Mouse (Mus musculus): Measurements from ENCODE around the gene Olfr804. TPM values are rescaled to one million over a fixed set of nuclear protein-coding genes. Genes with fewer than 3 reads are reported as not detected.

The Olfr804 gene
- not detected in 2 replicates for polyA plus RNA-seq (2016; fragmentation: Nextera tagmentation; extraction: Ambion mirVana)

GRCm38 (mm10) chr10:129702910-129703309 is at the start of gene Olfr804:
Gene Olfr804, plus strand, starts transcription at chr10:129703210.
- Histone ChIP-seq H3K9me3 (no peaks in the 10 kb centered on the region), H3K4me3 (no peak within 1 kb of the TSS)

DNA sequence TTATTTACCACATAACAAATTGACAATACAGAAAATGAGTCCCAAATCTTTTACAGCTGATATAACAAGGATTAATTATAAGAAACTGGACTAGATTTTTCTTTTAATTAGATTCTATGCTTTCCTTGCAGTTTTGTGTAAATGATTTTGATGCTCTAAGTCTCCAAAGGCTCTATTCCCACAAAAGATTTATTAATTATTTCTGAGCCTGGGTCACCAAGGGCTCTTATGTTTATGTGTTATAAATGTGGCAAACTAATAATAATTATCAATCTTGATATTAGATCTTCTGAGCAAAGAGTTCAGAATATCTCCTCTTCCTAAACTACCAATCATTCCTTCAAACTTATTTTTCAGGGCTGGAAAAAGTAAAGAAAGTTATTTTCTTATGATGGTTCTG is 45.6 kb upstream of the Olfr804 start, which contains the start of gene Olfr800:
Olfr800 (plus strand) TSS at position 301 of the 400 bp plus-strand sequence.
- H3K4me3 ChIP-seq: no peak within 1 kb of the TSS
- no peak for DNase-seq (ENCODE audit: low spot score)
- H3K36me3 ChIP-seq (replicated peaks): no peaks in the 10 kb centered on the region
- H3K4me1 ChIP-seq: no peaks in the 10 kb centered on the region
- no peak within 1 kb of the TSS for H3K27ac ChIP-seq (replicated peaks)
- no peaks in the 10 kb centered on the region for H3K27me3 ChIP-seq (replicated peaks; ENCODE audit: low read depth, poor library complexity, severe bottlenecking)
- H3K9me3 ChIP-seq: no peaks in the 10 kb centered on the region

More at GRCm38 (mm10) chr10:129702910-129703309, at the start of gene Olfr804:
- Histone ChIP-seq H3K4me1 (no peaks in the 10 kb centered on the region), H3K36me3 (replicated peaks) (no peaks in the 10 kb centered on the region), H3K27ac (replicated peaks) (no peak within 1 kb of the TSS), H3K27me3 (replicated peaks; ENCODE audit: low read depth, poor library complexity, severe bottlenecking) (no peaks in the 10 kb centered on the region)
- DNase-seq (ENCODE audit: low spot score): no peak

DNA sequence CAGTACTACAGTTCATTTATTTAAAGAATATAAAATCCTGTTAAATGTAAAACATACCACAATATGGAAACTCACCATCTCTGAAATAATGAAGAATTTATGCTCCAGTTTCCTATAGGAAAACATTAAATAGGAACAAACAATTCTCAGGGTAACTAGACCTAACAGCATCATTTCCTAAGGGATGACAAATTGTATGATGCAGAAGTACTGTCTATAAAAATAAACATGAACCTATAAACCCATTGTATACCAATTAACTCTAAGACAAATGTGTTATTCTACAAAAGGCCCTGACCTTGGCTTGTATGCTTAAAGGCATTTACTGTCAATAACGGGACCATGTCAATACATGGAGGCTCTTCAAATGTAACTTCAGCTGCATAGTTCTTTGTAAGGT is 29.2 kb upstream of the Olfr804 start, which contains the start of gene Olfr801:
Olfr801 (minus strand) TSS at position 101 of the 400 bp plus-strand sequence.
- H3K4me3 ChIP-seq: no peak within 1 kb of the TSS
- no peak for DNase-seq (ENCODE audit: low spot score)
- 68% methylated on average over 1 of the region's 1 CpGs for WGBS
- H3K9me3 ChIP-seq: no peaks in the 10 kb centered on the region
- H3K4me1 ChIP-seq: no peaks in the 10 kb centered on the region
- H3K36me3 ChIP-seq (replicated peaks): no peaks in the 10 kb centered on the region
- no peaks in the 10 kb centered on the region for H3K27me3 ChIP-seq (replicated peaks; ENCODE audit: low read depth, poor library complexity, severe bottlenecking)
- H3K27ac ChIP-seq (replicated peaks): no peak within 1 kb of the TSS

DNA sequence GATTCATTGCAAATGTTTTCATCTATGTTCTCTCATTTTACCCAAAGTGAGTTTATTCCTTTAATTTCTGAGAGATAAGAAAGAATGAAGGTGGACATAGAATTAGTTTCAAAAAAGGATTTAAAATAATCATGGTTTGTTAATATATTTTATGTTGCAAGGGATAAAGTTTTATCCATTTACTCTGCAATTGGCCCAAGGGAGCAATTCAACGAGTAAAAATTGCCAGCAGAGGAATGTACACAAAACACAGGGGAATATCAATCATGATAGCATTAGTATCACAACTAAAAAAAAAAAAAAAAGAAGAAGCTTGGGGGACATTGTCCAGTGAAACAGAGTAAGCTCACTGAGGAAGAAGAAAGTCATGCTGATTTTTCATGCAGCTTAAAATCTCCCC is 14.9 kb upstream of the Olfr804 start, which contains the start of gene Olfr802:
Olfr802 (minus strand) TSS at position 101 of the 400 bp plus-strand sequence.
- 80% methylated on average over 1 of the region's 1 CpGs for WGBS
- Histone ChIP-seq H3K4me3 (no peak within 1 kb of the TSS), H3K36me3 (replicated peaks) (no peaks in the 10 kb centered on the region), H3K9me3 (no peaks in the 10 kb centered on the region), H3K27me3 (replicated peaks; ENCODE audit: low read depth, poor library complexity, severe bottlenecking) (no peaks in the 10 kb centered on the region), H3K4me1 (no peaks in the 10 kb centered on the region), H3K27ac (replicated peaks) (no peak within 1 kb of the TSS)
- no peak for DNase-seq (ENCODE audit: low spot score)

DNA sequence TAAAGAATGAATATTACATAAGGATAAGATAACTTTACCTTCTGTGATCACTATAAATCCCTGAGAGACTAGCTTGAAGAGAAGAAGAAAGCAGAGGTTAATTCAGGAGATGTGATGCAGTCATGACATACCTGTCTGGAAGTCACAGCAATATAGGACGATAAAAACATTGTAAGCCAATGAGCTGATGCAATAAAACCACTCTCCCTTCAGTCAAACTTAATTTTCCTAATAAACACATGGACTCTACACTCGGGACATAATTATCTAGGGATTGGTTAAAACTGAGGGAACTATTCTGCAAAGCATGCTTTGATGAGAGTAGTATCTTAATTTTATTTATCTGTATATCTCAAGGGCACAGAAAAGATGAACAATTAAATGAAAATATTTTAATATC is 8.8 kb upstream of the Olfr804 start, which contains the start of gene Olfr803:
Olfr803 (minus strand) TSS at position 101 of the 400 bp plus-strand sequence.
- no peaks in the 10 kb centered on the region for H3K36me3 ChIP-seq (replicated peaks)
- 76% methylated on average over 2 of the region's 2 CpGs for WGBS
- no peak within 1 kb of the TSS for H3K27ac ChIP-seq (replicated peaks)
- H3K27me3 ChIP-seq (replicated peaks; ENCODE audit: low read depth, poor library complexity, severe bottlenecking): no peaks in the 10 kb centered on the region
- no peak for DNase-seq (ENCODE audit: low spot score)
- H3K4me3 ChIP-seq: no peak within 1 kb of the TSS
- no peaks in the 10 kb centered on the region for H3K9me3 ChIP-seq
- no peaks in the 10 kb centered on the region for H3K4me1 ChIP-seq

- H3K27me3 ChIP-seq (replicated peaks; ENCODE audit: low read depth, poor library complexity, severe bottlenecking): no peaks in the 10 kb centered on the region
- H3K36me3 ChIP-seq (replicated peaks): no peaks in the 10 kb centered on the region
- no peak within 1 kb of the TSS for H3K4me3 ChIP-seq
- no peak for DNase-seq (ENCODE audit: low spot score)
- H3K4me1 ChIP-seq: no peaks in the 10 kb centered on the region
- 98% methylated on average over 2 of the region's 2 CpGs for WGBS
- no peaks in the 10 kb centered on the region for H3K9me3 ChIP-seq
- H3K27ac ChIP-seq (replicated peaks): no peak within 1 kb of the TSS
These were observed 26.3 kb downstream of the Olfr804 start, which contains the start of gene Olfr805 for GRCm38 (mm10) chr10:129729275-129729674. Gene Olfr805, minus strand, starts transcription at chr10:129729375.

DNA sequence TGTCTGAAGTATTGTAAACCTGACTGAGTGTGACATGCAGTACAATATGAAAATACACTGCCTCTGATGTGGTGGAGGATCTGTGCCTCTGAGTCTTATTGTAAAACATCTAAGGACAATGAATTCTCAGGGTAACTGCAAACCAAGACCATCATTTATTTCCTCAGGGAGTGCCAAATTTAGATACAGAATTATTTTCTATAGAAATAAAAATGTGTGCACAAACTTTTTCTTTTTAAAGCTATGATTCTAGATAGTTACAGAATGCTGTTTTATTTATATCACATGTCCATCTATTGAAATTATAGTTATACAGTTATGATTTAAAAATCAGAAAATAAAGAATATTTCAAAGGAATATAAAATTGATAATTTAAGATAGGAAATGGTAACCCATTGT is 38.8 kb downstream of the Olfr804 start, which contains the start of gene Olfr806:
Olfr806 (minus strand) TSS at position 101 of the 400 bp plus-strand sequence.
- no peaks in the 10 kb centered on the region for H3K27me3 ChIP-seq (replicated peaks; ENCODE audit: low read depth, poor library complexity, severe bottlenecking)
- H3K9me3 ChIP-seq: no peaks in the 10 kb centered on the region
- no peak within 1 kb of the TSS for H3K4me3 ChIP-seq
- H3K27ac ChIP-seq (replicated peaks): no peak within 1 kb of the TSS
- no peak for DNase-seq (ENCODE audit: low spot score)
- no peaks in the 10 kb centered on the region for H3K36me3 ChIP-seq (replicated peaks)
- H3K4me1 ChIP-seq: no peaks in the 10 kb centered on the region

GRCm38 (mm10) chr10:129757693-129758092 is 54.7 kb downstream of the Olfr804 start, which contains the start of gene Olfr807:
Gene Olfr807, minus strand, starts transcription at chr10:129757793.
- Histone ChIP-seq H3K27ac (replicated peaks) (no peak within 1 kb of the TSS), H3K9me3 (no peaks in the 10 kb centered on the region), H3K36me3 (replicated peaks) (no peaks in the 10 kb centered on the region), H3K4me3 (no peak within 1 kb of the TSS), H3K27me3 (replicated peaks; ENCODE audit: low read depth, poor library complexity, severe bottlenecking) (no peaks in the 10 kb centered on the region), H3K4me1 (no peaks in the 10 kb centered on the region)
- DNase-seq (ENCODE audit: low spot score): no peak
- 88% methylated on average over 1 of the region's 1 CpGs for WGBS

Small RNAs within 50 kb of the gene (microRNA-seq; reads per million reads assigned to microRNA genes)
- gene Gm24485: not detected

Other genes with a start within 250 kb of the Olfr804 start
- not detected in 2 replicates for gene Olfr787, start 241.3 kb upstream of the Olfr804 start, polyA plus RNA-seq (2016; fragmentation: Nextera tagmentation; extraction: Ambion mirVana)
- gene Olfr788, start 232.2 kb upstream of the Olfr804 start, polyA plus RNA-seq (2016; fragmentation: Nextera tagmentation; extraction: Ambion mirVana): not detected in 2 replicates
- gene Olfr789, start 218.5 kb upstream of the Olfr804 start, polyA plus RNA-seq (2016; fragmentation: Nextera tagmentation; extraction: Ambion mirVana): not detected in 2 replicates
- gene Olfr790, start 204.7 kb upstream of the Olfr804 start, polyA plus RNA-seq (2016; fragmentation: Nextera tagmentation; extraction: Ambion mirVana): not detected in 2 replicates
- not detected in 2 replicates for gene Olfr791, start 181.4 kb upstream of the Olfr804 start, polyA plus RNA-seq (2016; fragmentation: Nextera tagmentation; extraction: Ambion mirVana)
- not detected in 2 replicates for gene Olfr792, start 164.0 kb upstream of the Olfr804 start, polyA plus RNA-seq (2016; fragmentation: Nextera tagmentation; extraction: Ambion mirVana)
- not detected in 2 replicates for gene Olfr794, start 135.6 kb upstream of the Olfr804 start, polyA plus RNA-seq (2016; fragmentation: Nextera tagmentation; extraction: Ambion mirVana)
- gene Olfr796, start 90.6 kb upstream of the Olfr804 start, polyA plus RNA-seq (2016; fragmentation: Nextera tagmentation; extraction: Ambion mirVana): not detected in 2 replicates
- gene Olfr798, start 75.3 kb upstream of the Olfr804 start, polyA plus RNA-seq (2016; fragmentation: Nextera tagmentation; extraction: Ambion mirVana): not detected in 2 replicates
- gene Olfr799, start 65.7 kb upstream of the Olfr804 start, polyA plus RNA-seq (2016; fragmentation: Nextera tagmentation; extraction: Ambion mirVana): not detected in 2 replicates
- not detected in 2 replicates for gene Olfr800, start 45.5 kb upstream of the Olfr804 start, polyA plus RNA-seq (2016; fragmentation: Nextera tagmentation; extraction: Ambion mirVana)
- gene Olfr801, start 29.3 kb upstream of the Olfr804 start, polyA plus RNA-seq (2016; fragmentation: Nextera tagmentation; extraction: Ambion mirVana): not detected in 2 replicates
- gene Olfr802, start 15.0 kb upstream of the Olfr804 start, polyA plus RNA-seq (2016; fragmentation: Nextera tagmentation; extraction: Ambion mirVana): 0.04 TPM in 1 of 2 replicates, not detected in the other
- not detected in 2 replicates for gene Olfr803, start 8.9 kb upstream of the Olfr804 start, polyA plus RNA-seq (2016; fragmentation: Nextera tagmentation; extraction: Ambion mirVana)
- gene Olfr805, start 26.2 kb downstream of the Olfr804 start, polyA plus RNA-seq (2016; fragmentation: Nextera tagmentation; extraction: Ambion mirVana): not detected in 2 replicates
- not detected in 2 replicates for gene Olfr806, start 38.7 kb downstream of the Olfr804 start, polyA plus RNA-seq (2016; fragmentation: Nextera tagmentation; extraction: Ambion mirVana)
- gene Olfr807, start 54.6 kb downstream of the Olfr804 start, polyA plus RNA-seq (2016; fragmentation: Nextera tagmentation; extraction: Ambion mirVana): not detected in 2 replicates
- gene Olfr808, start 62.3 kb downstream of the Olfr804 start, polyA plus RNA-seq (2016; fragmentation: Nextera tagmentation; extraction: Ambion mirVana): not detected in 2 replicates
- not detected in 2 replicates for gene Olfr809, start 71.4 kb downstream of the Olfr804 start, polyA plus RNA-seq (2016; fragmentation: Nextera tagmentation; extraction: Ambion mirVana)
- not detected in 2 replicates for gene Olfr810, start 91.7 kb downstream of the Olfr804 start, polyA plus RNA-seq (2016; fragmentation: Nextera tagmentation; extraction: Ambion mirVana)
- gene Olfr811, start 101.2 kb downstream of the Olfr804 start, polyA plus RNA-seq (2016; fragmentation: Nextera tagmentation; extraction: Ambion mirVana): not detected in 2 replicates
- gene Olfr812, start 142.9 kb downstream of the Olfr804 start, polyA plus RNA-seq (2016; fragmentation: Nextera tagmentation; extraction: Ambion mirVana): not detected in 2 replicates
- not detected in 2 replicates for gene Olfr813, start 152.2 kb downstream of the Olfr804 start, polyA plus RNA-seq (2016; fragmentation: Nextera tagmentation; extraction: Ambion mirVana)
- gene Olfr814, start 176.6 kb downstream of the Olfr804 start, polyA plus RNA-seq (2016; fragmentation: Nextera tagmentation; extraction: Ambion mirVana): not detected in 2 replicates
- not detected in 2 replicates for gene Olfr815, start 202.7 kb downstream of the Olfr804 start, polyA plus RNA-seq (2016; fragmentation: Nextera tagmentation; extraction: Ambion mirVana)
- gene Olfr816, start 212.4 kb downstream of the Olfr804 start, polyA plus RNA-seq (2016; fragmentation: Nextera tagmentation; extraction: Ambion mirVana): not detected in 2 replicates
- not detected in 2 replicates for gene Olfr818, start 245.9 kb downstream of the Olfr804 start, polyA plus RNA-seq (2016; fragmentation: Nextera tagmentation; extraction: Ambion mirVana)